Mouse (Mus musculus): ENCODE measurements around the gene Wnt5b.

- TF ChIP-seq EP300 (IDR thresholded peaks at IDR 0.05; ENCODE audit: low read depth in 1 of 2, low read length in 2 of 2): no peak
- no peak for TF ChIP-seq CHD1 (IDR thresholded peaks at IDR 0.05; ENCODE audit: low read depth, low read length)
- no peak for TF ChIP-seq CTCF (IDR thresholded peaks at IDR 0.05 in 2 of 3, conservative IDR thresholded peaks at IDR 0.05 in 1 of 3; ENCODE audit: control insufficient read depth in 1 of 3, insufficient read depth in 1 of 3, low read depth in 2 of 3, low read length in 3 of 3, poor library complexity in 1 of 3, severe bottlenecking in 1 of 3)
- TF ChIP-seq MAFK (IDR thresholded peaks at IDR 0.05; ENCODE audit: borderline replicate concordance, low read depth, low read length): no peak
- no peak for TF ChIP-seq MAX (IDR thresholded peaks at IDR 0.05; ENCODE audit: low read length)
- TF ChIP-seq ZC3H11A (IDR thresholded peaks at IDR 0.05; ENCODE audit: low read depth, low read length): no peak
- no peak for TF ChIP-seq POLR2A (IDR thresholded peaks at IDR 0.05; ENCODE audit: control insufficient read depth in 1 of 2, insufficient read depth in 1 of 2, low read depth in 1 of 2, low read length in 2 of 2, poor library complexity in 1 of 2)
Measured at GRCm38 (mm10) chr6:119431751-119432324, 112.3 kb downstream of the Wnt5b start.
